23 mouse cellular contexts compared by ENCODE assay signal in the genomic region with DNA sequence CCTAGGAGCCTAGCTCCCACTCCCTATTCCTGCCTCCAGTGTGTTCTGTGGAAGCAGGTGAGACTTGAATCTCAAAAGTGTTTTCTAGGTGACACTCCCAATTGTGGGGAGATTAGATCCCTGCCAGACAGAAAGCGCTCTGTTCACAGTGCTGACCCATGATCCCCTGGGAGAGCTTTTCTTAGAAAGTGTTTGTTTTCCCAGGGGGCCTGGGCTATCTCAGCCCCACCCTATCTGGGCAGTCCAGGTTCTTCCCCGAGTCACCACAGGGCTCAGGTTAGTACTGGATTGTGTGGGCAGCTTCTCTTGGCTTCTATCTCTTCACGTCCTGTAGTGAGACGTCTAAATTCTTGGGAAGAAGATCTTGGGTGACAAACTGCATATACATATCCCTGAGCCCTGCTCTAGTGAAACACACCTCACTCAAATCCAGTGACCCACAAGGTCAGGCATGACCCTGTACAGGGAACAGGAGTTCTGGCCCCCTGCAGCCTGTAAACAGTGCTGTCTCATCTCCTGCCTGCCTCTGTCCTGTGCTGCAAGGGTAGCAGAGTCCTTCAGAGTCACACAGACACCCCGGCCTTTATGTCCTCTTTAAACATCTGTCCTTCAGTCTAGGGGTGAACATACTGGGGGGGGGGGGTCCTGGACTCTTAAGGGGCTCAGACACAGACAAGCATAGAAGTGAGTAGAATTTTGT.
DNase-seq lines count a peak whose midpoint lies in the region; ATAC-seq and TF ChIP-seq lines count a peak whose summit lies in the region.
"Had no signal": no experiment of that assay in that cellular context is flagged by ENCODE, and none has a peak within 500 bp of the region (broad histone marks: within the 10 kb centered on the region; RNA-seq: fewer than 3 reads in every experiment).

No protein-coding gene starts in this region.

- H3K79me2 ChIP-seq in CH12.LX (replicated peaks; ENCODE audit: control insufficient read depth, extremely low read depth, insufficient read depth, poor library complexity, severe bottlenecking): no peaks in the 10 kb centered on the region

- TF ChIP-seq CTCF in hindbrain, postnatal 0 days (IDR thresholded peaks at IDR 0.05; ENCODE audit: low read depth): no peak
- TF ChIP-seq CTCF in CH12.LX (conservative IDR thresholded peaks at IDR 0.05 in 1 of 2, IDR thresholded peaks at IDR 0.05 in 1 of 2; ENCODE audit: low read depth in 2 of 2, low read length in 2 of 2) (no peak), E14TG2a.4 (conservative IDR thresholded peaks at IDR 0.05; ENCODE audit: low read length) (no peak)

- no peak for ATAC-seq in hindbrain, postnatal 0 days
- ATAC-seq in stomach, embryonic 14.5 days (ENCODE audit: insufficient number of reproducible peaks, insufficient read depth, low FRiP score, low read depth): peak; percentile 87
- ATAC-seq: inflammation-experienced regulatory T-cells, adult 6 months; liver, embryonic 12.5 days had no signal

- in situ Hi-C loops in CH12.LX (cut with MboI; ENCODE audit: low pct_ligation_motif_present, low pct_unique_long_range_greater_than_20kb, low sequenced_read_pairs): no loop called here

- peaks cover 7% of the 10 kb centered on the region; the same call in 1 of the 2 replicates for H3K4me1 ChIP-seq in hindbrain, embryonic 10.5 days (replicated peaks)
- no peaks in the 10 kb centered on the region for H3K4me1 ChIP-seq in hindbrain, postnatal 0 days (ENCODE audit: insufficient read depth, low read length)
- H3K4me1 ChIP-seq in CH12.LX (ENCODE audit: control insufficient read depth in 1 of 2, insufficient read depth in 2 of 2) (peaks cover 9 to 18% of the 10 kb centered on the region in 2 experiments; a peak in 3 of 4 replicates), E14TG2a.4 (replicated peaks; ENCODE audit: low read depth, low read length) (peaks cover 22% of the 10 kb centered on the region)
- H3K4me1 ChIP-seq in stomach, embryonic 14.5 days (ENCODE audit: control insufficient read depth, insufficient read depth, low read length): peaks cover 4% of the 10 kb centered on the region
- H3K4me1 ChIP-seq: forebrain, embryonic 12.5 days; hindbrain, embryonic 13.5 days; limb, embryonic 13.5 days; liver, embryonic 12.5 days had no signal

- TF ChIP-seq EP300 in CH12.LX (IDR thresholded peaks at IDR 0.05; ENCODE audit: low read length): peak; percentile 56

- WGBS in hindbrain, embryonic 10.5 days: 59% methylated on average over 5 of the region's 5 CpGs
- 64% methylated on average over 5 of the region's 5 CpGs for WGBS in hindbrain, postnatal 0 days
- WGBS in stomach, embryonic 14.5 days: 29% methylated on average over 5 of the region's 5 CpGs

- no peak for TF ChIP-seq POLR2A in CH12.LX (IDR thresholded peaks at IDR 0.05; ENCODE audit: low read depth, low read length)

- no peaks in the 10 kb centered on the region for H3K9me3 ChIP-seq in hindbrain, embryonic 10.5 days
- H3K9me3 ChIP-seq in hindbrain, postnatal 0 days (ENCODE audit: low read length): no peaks in the 10 kb centered on the region
- H3K9me3 ChIP-seq in CH12.LX (replicated peaks; ENCODE audit: low read length): peaks cover 2% of the 10 kb centered on the region
- no peaks in the 10 kb centered on the region for H3K9me3 ChIP-seq in E14TG2a.4 (ENCODE audit: low read length)
- no peaks in the 10 kb centered on the region for H3K9me3 ChIP-seq in stomach, embryonic 14.5 days (ENCODE audit: control insufficient read depth, low read depth, low read length)
- H3K9me3 ChIP-seq: forebrain, embryonic 12.5 days; heart, embryonic 13.5 days; hindbrain, embryonic 13.5 days; limb, embryonic 13.5 days; liver, embryonic 12.5 days had no signal

- no peak overlapping the region for H3K9ac ChIP-seq in hindbrain, postnatal 0 days (replicated peaks; ENCODE audit: low read length)
- H3K9ac ChIP-seq in CH12.LX (ENCODE audit: insufficient read depth, low read depth): no peak overlapping the region
- H3K9ac ChIP-seq in stomach, embryonic 14.5 days (replicated peaks; ENCODE audit: low read depth, low read length): no peak overlapping the region
- H3K9ac ChIP-seq: forebrain, embryonic 12.5 days; heart, embryonic 13.5 days; hindbrain, embryonic 13.5 days; limb, embryonic 13.5 days; liver, embryonic 12.5 days had no signal

- no peaks in the 10 kb centered on the region for H3K36me3 ChIP-seq in hindbrain, embryonic 10.5 days
- no peaks in the 10 kb centered on the region for H3K36me3 ChIP-seq in hindbrain, postnatal 0 days (ENCODE audit: insufficient read depth, low read length)
- H3K36me3 ChIP-seq in CH12.LX (replicated peaks in 1 of 2; ENCODE audit: control insufficient read depth in 1 of 2, insufficient read depth in 1 of 2, low read length in 1 of 2) (no peaks in the 10 kb centered on the region), E14TG2a.4 (ENCODE audit: insufficient read depth, low read length) (no peaks in the 10 kb centered on the region)
- no peaks in the 10 kb centered on the region for H3K36me3 ChIP-seq in stomach, embryonic 14.5 days (ENCODE audit: control insufficient read depth, insufficient read depth, low read length)
- H3K36me3 ChIP-seq: forebrain, embryonic 12.5 days; heart, embryonic 13.5 days; hindbrain, embryonic 13.5 days; limb, embryonic 13.5 days; liver, embryonic 12.5 days had no signal

- intact Hi-C loops in left cerebral cortex, postnatal 25 days (cut with DNase I): no loop called here

- DNase-seq in hindbrain, embryonic 10.5 days (ENCODE audit: low spot score): no peak
- no peak for DNase-seq in hindbrain, postnatal 0 days (ENCODE audit: low spot score)
- DNase-seq in CH12.LX (ENCODE audit: extremely low read depth): peak; percentile 67
- no peak for DNase-seq in right cerebral cortex, postnatal 14 days
- no peak for DNase-seq in left cerebral cortex, postnatal 25 days (ENCODE audit: low spot score in 2 of 2)
- DNase-seq: adrenal gland, postnatal 14 days; cerebellum, adult 9-10 months; gastrocnemius, adult 2 months; heart, postnatal 14 days; kidney, postnatal 4 days; lung, postnatal 10 days; right cerebral cortex, postnatal 25 days; spleen, adult 18-20 months; thymus, adult 2 months had no signal

- H3K27ac ChIP-seq in hindbrain, embryonic 10.5 days: peak overlapping the region; percentile 9; the same call in 1 of the 2 replicates
- H3K27ac ChIP-seq in hindbrain, postnatal 0 days: no peak overlapping the region
- no peak overlapping the region for H3K27ac ChIP-seq in CH12.LX (ENCODE audit: insufficient read depth, low read depth)
- peak overlapping the region; percentile 48; the same call in 1 of the 2 replicates for H3K27ac ChIP-seq in stomach, embryonic 14.5 days (ENCODE audit: low read length)
- H3K27ac ChIP-seq: forebrain, embryonic 12.5 days; gastrocnemius, adult 2 months; heart, embryonic 13.5 days; hindbrain, embryonic 13.5 days; limb, embryonic 13.5 days; liver, embryonic 12.5 days had no signal

- dilution Hi-C loops in CH12.LX (cut with MboI; ENCODE audit: extremely low pct_ligation_motif_present, extremely low pct_unique_long_range_greater_than_20kb, low sequenced_read_pairs): no loop called here

- H3K4me2 ChIP-seq in hindbrain, postnatal 0 days (ENCODE audit: low read depth, low read length): no peak overlapping the region
- H3K4me2 ChIP-seq in CH12.LX (ENCODE audit: insufficient read depth, low read depth, poor library complexity, severe bottlenecking): peak overlapping the region; percentile 39
- H3K4me2 ChIP-seq in stomach, embryonic 14.5 days (replicated peaks; ENCODE audit: low read depth, low read length): no peak overlapping the region
- H3K4me2 ChIP-seq: forebrain, embryonic 12.5 days; heart, embryonic 13.5 days; hindbrain, embryonic 13.5 days; limb, embryonic 13.5 days; liver, embryonic 12.5 days; midbrain, embryonic 11.5 days had no signal

- no peaks in the 10 kb centered on the region for H3K27me3 ChIP-seq in hindbrain, embryonic 10.5 days (ENCODE audit: insufficient read depth, poor library complexity, severe bottlenecking)
- no peaks in the 10 kb centered on the region for H3K27me3 ChIP-seq in hindbrain, postnatal 0 days (ENCODE audit: insufficient read depth, low read length)
- H3K27me3 ChIP-seq in CH12.LX (replicated peaks): no peaks in the 10 kb centered on the region
- no peaks in the 10 kb centered on the region for H3K27me3 ChIP-seq in E14TG2a.4 (ENCODE audit: insufficient read depth, low read length)
- no peaks in the 10 kb centered on the region for H3K27me3 ChIP-seq in stomach, embryonic 14.5 days (ENCODE audit: control insufficient read depth, insufficient read depth, low read length)
- H3K27me3 ChIP-seq: forebrain, embryonic 12.5 days; heart, embryonic 13.5 days; hindbrain, embryonic 13.5 days; limb, embryonic 13.5 days; liver, embryonic 12.5 days had no signal

- TF ChIP-seq RAD21 in CH12.LX (IDR thresholded peaks at IDR 0.05; ENCODE audit: low read depth, low read length): no peak

- H3K4me3 ChIP-seq in hindbrain, embryonic 10.5 days: no peak overlapping the region
- H3K4me3 ChIP-seq in hindbrain, postnatal 0 days (ENCODE audit: low read length): no peak overlapping the region
- H3K4me3 ChIP-seq in CH12.LX (replicated peaks in 1 of 3; ENCODE audit: low read depth in 2 of 3, low read length in 2 of 3, poor library complexity in 1 of 3) (no peak overlapping the region), E14TG2a.4 (replicated peaks; ENCODE audit: low read length) (0 out of 2 replicates have a peak overlapping the region, but pooled peaks have one; percentile 8)
- no peak overlapping the region for H3K4me3 ChIP-seq in stomach, embryonic 14.5 days (ENCODE audit: low read depth, low read length)
- H3K4me3 ChIP-seq: forebrain, embryonic 12.5 days; gastrocnemius, adult 2 months; heart, embryonic 13.5 days; hindbrain, embryonic 13.5 days; limb, embryonic 13.5 days; liver, embryonic 12.5 days had no signal

TF ChIP-seq in CH12.LX, 34 proteins besides CTCF, POLR2A, EP300 and RAD21:
- TF ChIP-seq KAT2A (IDR thresholded peaks at IDR 0.05; ENCODE audit: insufficient replicate concordance, low read length) (0 out of 2 replicates have a peak, but pooled peaks have one; percentile 61), MEF2A (IDR thresholded peaks at IDR 0.05; ENCODE audit: borderline replicate concordance, low read depth, low read length) (peak; percentile 79), ZC3H11A (IDR thresholded peaks at IDR 0.05; ENCODE audit: low read depth, low read length) (no peak), NELFE (IDR thresholded peaks at IDR 0.05; ENCODE audit: low read depth, low read length) (no peak), MAX (IDR thresholded peaks at IDR 0.05; ENCODE audit: low read length) (no peak), ETS1 (conservative IDR thresholded peaks at IDR 0.05; ENCODE audit: low read depth, low read length) (peak; percentile 50; the same call in 1 of the 2 replicates)
TF ChIP-seq in CH12.LX: peak in this region for 3.

Comparison
In these comparisons a context has a peak if more than half of its experiments do, and no peak if none do; other contexts are left out.
1. H3K27ac ChIP-seq: peak in hindbrain, embryonic 10.5 days (single experiment) and stomach, embryonic 14.5 days (single experiment); none in hindbrain, postnatal 0 days (single experiment) and CH12.LX (single experiment).